Mouse (Mus musculus): ENCODE data around the gene Rhbdl1. TPM values are rescaled to one million over a fixed set of nuclear protein-coding genes. Genes with fewer than 3 reads are reported as not detected.

The Rhbdl1 gene
- polyA plus RNA-seq, 1 experiment, result 1.8 TPM

DNA sequence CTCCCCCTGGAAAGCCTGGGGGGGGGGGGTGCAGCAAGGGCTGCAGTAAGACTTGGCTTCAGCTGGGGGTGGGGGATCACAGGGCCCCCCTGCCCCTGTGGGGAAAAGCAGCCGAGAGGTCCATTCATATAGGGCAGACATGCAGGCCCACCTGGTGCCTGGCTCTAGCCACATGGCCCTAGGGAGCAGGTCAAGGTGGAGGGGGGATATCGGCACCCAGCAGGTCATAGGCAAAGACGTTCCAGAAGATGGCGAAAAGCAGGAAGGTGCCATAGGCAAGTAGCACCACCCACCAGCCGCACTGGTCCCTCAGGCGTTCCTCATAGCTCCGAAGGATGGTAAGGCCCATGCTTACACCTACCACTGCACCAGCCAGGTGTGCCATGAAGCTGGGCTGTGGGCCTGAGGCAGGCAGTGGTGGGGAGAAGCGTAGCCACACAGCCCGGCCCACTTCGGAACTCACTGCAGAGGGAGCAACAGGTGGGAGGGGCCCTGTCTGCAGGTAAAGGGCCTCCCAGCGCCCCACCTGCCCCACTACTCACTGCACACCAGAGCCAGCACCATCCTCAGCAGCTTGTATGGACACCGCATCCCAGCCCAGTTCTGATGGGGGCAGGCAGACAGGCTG, 2.4 kb downstream of the Rhbdl1 start:
- Histone ChIP-seq H3K27ac (ENCODE audit: insufficient read depth, low read length) (no peak overlapping the region), H3K4me1 (ENCODE audit: control insufficient read depth, insufficient read depth, low read length) (peaks cover 14% of the 10 kb centered on the region), H3K4me3 (ENCODE audit: insufficient read depth, low read length) (peak overlapping the region; percentile 69; the same call in 1 of the 2 replicates)
- TF ChIP-seq CTCF (IDR thresholded peaks at IDR 0.05; ENCODE audit: borderline replicate concordance, insufficient read depth, low read length) (no peak), POLR2A (IDR thresholded peaks at IDR 0.05; ENCODE audit: low read depth, low read length) (0 out of 2 replicates have a peak, but pooled peaks have one; percentile 8)

DNA sequence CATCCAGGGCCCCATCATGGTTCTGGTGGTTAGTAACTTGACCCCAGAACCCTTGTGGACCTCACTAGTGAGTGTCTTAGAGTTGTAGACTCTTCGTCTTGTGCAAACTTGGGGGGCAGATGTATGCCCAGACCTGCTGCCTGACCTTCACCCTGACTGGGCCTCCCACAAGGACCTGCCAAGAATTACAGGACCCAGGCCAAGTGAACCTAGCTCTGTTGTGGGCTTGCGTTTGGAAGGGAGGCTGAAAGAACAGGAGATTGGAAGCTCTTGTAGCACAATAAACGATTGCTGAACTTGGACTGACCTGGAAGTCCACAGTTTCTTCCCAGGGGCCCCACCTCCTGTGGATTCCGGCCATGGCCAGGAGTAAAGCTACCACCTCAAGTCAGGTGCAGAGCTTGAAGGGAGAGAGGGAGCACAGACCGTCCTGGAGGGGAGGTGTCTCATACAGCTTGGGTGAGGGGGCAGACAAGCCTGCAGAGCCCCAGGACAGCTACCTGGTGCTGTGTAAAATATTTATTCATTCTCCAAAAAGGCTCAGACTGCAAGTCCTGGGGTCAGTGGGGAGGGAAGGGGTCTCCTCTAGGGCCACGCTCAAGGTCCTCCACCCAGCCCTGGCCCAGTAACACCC, 3.0 kb downstream of the Rhbdl1 start:
- TF ChIP-seq CTCF (IDR thresholded peaks at IDR 0.05; ENCODE audit: borderline replicate concordance, insufficient read depth, low read length) (no peak), POLR2A (IDR thresholded peaks at IDR 0.05; ENCODE audit: low read depth, low read length) (no peak)
- Histone ChIP-seq H3K4me1 (ENCODE audit: control insufficient read depth, insufficient read depth, low read length) (peaks cover 14% of the 10 kb centered on the region), H3K27ac (ENCODE audit: insufficient read depth, low read length) (peak overlapping the region; percentile 94; the same call in 1 of the 2 replicates), H3K4me3 (ENCODE audit: insufficient read depth, low read length) (peak overlapping the region; percentile 69)

GRCm38 (mm10) chr17:25833291-25833663, 3.8 kb downstream of the Rhbdl1 start, which contains the start of gene Stub1:
TSS of gene Stub1 (minus strand) at chr17:25833404.
- TF ChIP-seq CTCF (IDR thresholded peaks at IDR 0.05; ENCODE audit: borderline replicate concordance, insufficient read depth, low read length) (no peak), POLR2A (IDR thresholded peaks at IDR 0.05; ENCODE audit: low read depth, low read length) (peak; percentile 23; the same call in 1 of the 2 replicates)
- Histone ChIP-seq H3K4me3 (ENCODE audit: insufficient read depth, low read length) (peak within 1 kb of the TSS; percentile 86), H3K27ac (ENCODE audit: insufficient read depth, low read length) (peak within 1 kb of the TSS; percentile 94), H3K4me1 (ENCODE audit: control insufficient read depth, insufficient read depth, low read length) (peaks cover 14% of the 10 kb centered on the region)

DNA sequence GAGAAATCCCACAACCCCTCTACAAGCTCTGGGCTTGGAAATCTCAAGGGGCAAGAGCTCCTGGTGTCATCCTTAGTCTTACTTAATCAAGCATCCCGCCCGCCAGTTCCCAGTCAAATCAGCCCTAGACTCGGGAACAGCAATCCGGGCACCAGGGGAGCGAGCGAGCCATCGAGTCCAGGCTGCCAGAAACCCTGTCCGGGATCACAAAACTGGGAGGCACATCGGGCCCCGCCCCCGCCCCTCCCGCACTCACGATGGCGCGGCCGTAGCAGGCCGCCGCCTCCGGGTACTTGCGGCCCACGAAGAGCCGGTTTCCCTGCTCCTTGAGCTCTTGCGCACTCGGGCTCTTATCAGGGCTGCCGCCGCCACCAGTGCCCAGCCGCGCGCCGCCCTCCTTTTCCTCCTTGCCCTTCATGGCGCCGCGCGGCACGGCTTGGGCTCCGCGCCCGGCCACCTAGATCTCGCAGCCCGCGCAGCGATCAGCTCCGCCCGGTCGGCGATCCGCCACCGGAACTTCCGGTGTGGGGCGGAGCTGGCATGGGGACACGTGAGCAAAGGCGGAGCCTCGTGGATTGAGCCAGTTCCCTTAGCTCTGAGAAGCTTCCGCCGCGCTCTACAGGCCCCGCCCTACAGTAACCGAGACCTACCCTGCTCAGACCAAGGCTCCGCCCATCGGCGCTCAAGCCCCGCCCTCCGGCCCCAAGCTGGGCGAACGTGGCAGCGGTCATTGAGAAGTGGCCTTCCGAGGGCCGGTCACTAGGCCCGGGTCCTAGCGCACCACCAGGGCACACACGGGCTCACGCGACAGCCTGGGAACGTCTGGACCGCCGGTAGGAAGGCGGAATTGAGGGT, 4.4 kb downstream of the Rhbdl1 start:
- H3K27ac ChIP-seq (ENCODE audit: insufficient read depth, low read length), result peak overlapping the region; percentile 94
- TF ChIP-seq CTCF (IDR thresholded peaks at IDR 0.05; ENCODE audit: borderline replicate concordance, insufficient read depth, low read length), result no peak
- TF ChIP-seq POLR2A (IDR thresholded peaks at IDR 0.05; ENCODE audit: low read depth, low read length), result peak; percentile 83
- H3K4me3 ChIP-seq (ENCODE audit: insufficient read depth, low read length), result peak overlapping the region; percentile 86
- H3K4me1 ChIP-seq (ENCODE audit: control insufficient read depth, insufficient read depth, low read length), result peaks cover 14% of the 10 kb centered on the region

DNA sequence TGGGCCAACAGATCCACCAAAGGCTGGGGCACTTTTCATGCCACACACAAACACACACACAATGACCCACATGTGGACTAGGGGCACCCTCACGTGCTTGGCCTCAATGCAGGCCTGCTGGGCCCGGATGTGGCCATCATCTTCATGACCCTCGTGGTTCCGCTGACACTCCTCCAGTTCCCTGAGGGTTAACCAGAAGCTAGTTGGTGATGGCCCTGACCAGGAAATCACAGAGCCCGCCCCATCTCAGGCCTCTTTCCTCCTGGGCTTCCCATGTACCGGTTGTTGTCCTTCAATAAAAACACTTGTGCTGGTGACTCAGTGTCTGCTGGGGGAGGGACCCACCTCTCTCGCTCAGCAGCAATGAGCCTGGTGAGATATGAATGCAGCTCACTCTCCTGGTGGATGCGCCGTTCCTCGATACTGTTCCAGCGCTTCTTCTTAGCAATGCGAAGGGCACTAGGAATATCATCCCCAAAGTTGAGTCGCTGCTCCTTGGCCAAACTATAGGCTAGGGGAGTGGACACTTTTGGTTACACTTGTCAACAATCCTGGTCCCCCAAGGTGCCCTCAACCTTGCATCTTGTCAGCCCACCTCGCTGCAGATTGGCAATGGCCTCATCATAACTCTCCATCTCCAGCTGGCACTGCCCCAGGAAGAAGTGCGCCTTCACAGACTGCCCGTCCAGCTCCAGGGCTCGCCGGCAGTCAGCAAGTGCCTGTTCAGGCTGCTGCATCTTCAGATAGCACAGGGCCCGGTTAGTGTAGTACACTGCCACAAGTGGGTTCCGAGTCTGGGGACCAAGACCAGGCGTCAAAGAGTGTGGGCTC, 5.4 kb downstream of the Rhbdl1 start:
- peak overlapping the region; percentile 77 for H3K27ac ChIP-seq (ENCODE audit: insufficient read depth, low read length)
- no peak for TF ChIP-seq CTCF (IDR thresholded peaks at IDR 0.05; ENCODE audit: borderline replicate concordance, insufficient read depth, low read length)
- peak; percentile 22 for TF ChIP-seq POLR2A (IDR thresholded peaks at IDR 0.05; ENCODE audit: low read depth, low read length)
- H3K4me1 ChIP-seq (ENCODE audit: control insufficient read depth, insufficient read depth, low read length), result peaks cover 12% of the 10 kb centered on the region
- peak overlapping the region; percentile 86 for H3K4me3 ChIP-seq (ENCODE audit: insufficient read depth, low read length)

DNA sequence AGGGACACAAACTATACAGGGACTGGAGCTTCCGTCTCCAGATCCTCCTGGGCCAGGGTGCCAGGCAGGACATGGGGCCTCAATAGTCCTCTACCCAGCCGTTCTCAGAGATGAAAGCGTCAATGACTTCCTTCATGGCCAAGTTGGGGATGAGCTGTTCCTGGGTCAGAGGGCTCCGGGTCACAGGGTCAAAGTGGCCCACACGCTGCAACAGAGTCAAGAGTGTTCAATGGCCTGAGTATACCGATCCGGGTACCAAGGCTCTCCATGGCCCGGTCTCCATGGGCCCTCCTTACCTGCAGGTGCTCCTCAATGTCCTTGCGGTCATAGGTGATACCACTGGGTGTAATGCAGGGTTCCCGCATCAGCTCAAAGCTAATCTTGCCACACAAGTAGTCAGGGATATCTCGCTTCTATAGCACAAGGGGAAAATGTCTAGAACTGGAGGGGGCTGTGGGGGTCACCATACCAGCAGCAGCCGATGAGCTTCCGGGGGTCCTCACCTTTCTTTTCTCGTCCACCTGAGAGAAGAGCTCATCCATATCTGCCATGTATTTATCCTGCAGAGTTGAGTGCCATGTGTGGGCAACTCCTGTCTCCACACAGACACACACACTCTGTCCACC, 6.2 kb downstream of the Rhbdl1 start:
- Histone ChIP-seq H3K4me1 (ENCODE audit: control insufficient read depth, insufficient read depth, low read length) (peaks cover 7% of the 10 kb centered on the region), H3K27ac (ENCODE audit: insufficient read depth, low read length) (no peak overlapping the region), H3K4me3 (ENCODE audit: insufficient read depth, low read length) (peak overlapping the region; percentile 86)
- TF ChIP-seq CTCF (IDR thresholded peaks at IDR 0.05; ENCODE audit: borderline replicate concordance, insufficient read depth, low read length), result no peak
- peak; percentile 23; the same call in 1 of the 2 replicates for TF ChIP-seq POLR2A (IDR thresholded peaks at IDR 0.05; ENCODE audit: low read depth, low read length)

DNA sequence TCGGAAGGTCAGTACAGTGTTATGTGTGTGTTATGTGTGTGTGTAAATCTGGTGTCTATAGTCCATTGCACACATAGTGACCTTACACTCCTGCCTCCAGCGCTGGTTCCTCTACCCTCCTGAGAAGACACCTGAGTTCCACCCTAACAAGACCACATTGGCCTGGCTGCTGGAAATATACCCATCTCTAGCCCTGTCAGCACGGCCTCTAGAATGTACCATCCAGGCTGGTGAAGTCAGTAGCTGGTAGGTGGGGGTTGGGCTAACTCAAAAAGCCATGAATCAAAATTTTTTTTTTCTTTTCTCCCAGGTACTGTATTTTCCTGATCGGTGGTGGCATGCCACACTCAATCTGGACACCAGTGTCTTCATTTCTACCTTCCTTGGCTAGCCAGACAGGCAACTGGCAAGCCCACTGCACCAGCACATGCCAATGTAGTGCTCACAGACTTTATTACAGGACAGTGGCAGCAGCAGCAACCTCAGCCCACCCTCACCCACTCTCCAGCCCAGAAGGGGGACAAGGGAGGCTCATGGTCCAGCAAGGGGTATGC, 6.8 kb downstream of the Rhbdl1 start:
- TF ChIP-seq CTCF (IDR thresholded peaks at IDR 0.05; ENCODE audit: borderline replicate concordance, insufficient read depth, low read length), result no peak
- no peak; the same call in 1 of the 2 replicates for TF ChIP-seq POLR2A (IDR thresholded peaks at IDR 0.05; ENCODE audit: low read depth, low read length)
- Histone ChIP-seq H3K4me1 (ENCODE audit: control insufficient read depth, insufficient read depth, low read length) (peaks cover 7% of the 10 kb centered on the region; the same call in 1 of the 2 replicates), H3K27ac (ENCODE audit: insufficient read depth, low read length) (no peak overlapping the region), H3K4me3 (ENCODE audit: insufficient read depth, low read length) (no peak overlapping the region)

DNA sequence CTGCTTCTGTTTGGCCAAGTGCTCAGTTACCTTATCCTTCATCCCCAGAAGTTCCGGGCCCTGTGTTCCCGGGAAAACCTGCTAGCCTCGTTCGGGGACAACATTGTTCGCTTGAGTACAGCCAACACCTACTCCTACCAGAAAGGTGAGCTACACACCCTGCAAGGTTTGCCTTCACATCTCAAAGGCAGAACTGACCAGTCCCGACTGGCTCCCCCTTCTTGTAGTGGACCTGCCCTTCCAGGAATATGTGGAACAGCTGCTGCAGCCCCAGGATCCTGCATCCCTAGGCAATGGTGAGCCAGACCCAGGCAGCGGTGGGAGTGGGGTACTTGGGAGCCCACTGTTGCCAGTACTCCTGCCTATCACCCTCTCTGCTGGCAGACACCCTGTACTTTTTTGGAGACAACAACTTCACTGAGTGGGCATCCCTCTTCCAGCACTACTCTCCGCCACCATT, 7.5 kb downstream of the Rhbdl1 start:
- TF ChIP-seq POLR2A (IDR thresholded peaks at IDR 0.05; ENCODE audit: low read depth, low read length) (peak; percentile 49; the same call in 1 of the 2 replicates), CTCF (IDR thresholded peaks at IDR 0.05; ENCODE audit: borderline replicate concordance, insufficient read depth, low read length) (no peak)
- 0 out of 2 replicates have a peak overlapping the region, but pooled peaks have one; percentile 59 for H3K27ac ChIP-seq (ENCODE audit: insufficient read depth, low read length)
- H3K4me3 ChIP-seq (ENCODE audit: insufficient read depth, low read length), result peak overlapping the region; percentile 44
- peaks cover 3% of the 10 kb centered on the region; the same call in 1 of the 2 replicates for H3K4me1 ChIP-seq (ENCODE audit: control insufficient read depth, insufficient read depth, low read length)
